Mouse (Mus musculus) stomach, postnatal 0 days (tissue): Measurements from ENCODE around the gene Sgms1. TPM values are rescaled to one million over a fixed set of nuclear protein-coding genes. Genes with fewer than 3 reads are reported as not detected.
A peak's percentile ranks its signal among the peaks of the same experiment; 100 is the strongest.
"Not testable (repeated sequence)": the region's sequence is repeated elsewhere in the genome, so short reads cannot be mapped to it uniquely, and the experiment has no call there.

Experiments used
- ATAC-seq: fragments of 200-750 bp; cut with Nextera tagmentation; 2 replicates; pipeline ENCODE4 v1.8.0; 2017; ENCODE audit not compliant: low FRiP score, low TSS enrichment
- DNase-seq: peaks from one replicate; pipeline ENCODE4 v3.0.0-alpha.2; 2016; ENCODE audit warnings: low spot score
- H3K27ac ChIP-seq: fragments of 300-500 bp; sonication (generic); replicated peaks from 2 replicates; pipeline ENCODE4 v1.5.1; 2014; ENCODE audit warnings: mild to moderate bottlenecking, control low read depth
- H3K27me3 ChIP-seq: fragments of 300-500 bp; sonication (generic); 2 replicates; pipeline ENCODE4 v1.6.1; 2014; ENCODE audit warnings: low read length; ENCODE audit not compliant: control insufficient read depth, insufficient read depth
- H3K36me3 ChIP-seq: fragments of 300-500 bp; sonication (generic); 2 replicates; pipeline ENCODE4 v1.6.1; 2014; ENCODE audit warnings: low read length, mixed read lengths; ENCODE audit not compliant: control insufficient read depth, insufficient read depth
- H3K4me1 ChIP-seq: fragments of 300-500 bp; sonication (generic); replicated peaks from 2 replicates; pipeline ENCODE4 v1.6.1; 2014; ENCODE audit warnings: antibody characterized with exemption; ENCODE audit not compliant: control insufficient read depth, insufficient read depth
- H3K4me2 ChIP-seq: fragments of 300-500 bp; sonication (generic); replicated peaks from 2 replicates; pipeline ENCODE4 v1.6.1; 2014; ENCODE audit warnings: low read depth, mild to moderate bottlenecking, control low read depth, moderate library complexity
- H3K4me3 ChIP-seq: fragments of 300-500 bp; sonication (generic); 2 replicates; pipeline ENCODE4 v1.5.1; 2014; ENCODE audit warnings: low read depth, low read length, control low read depth
- H3K9ac ChIP-seq: fragments of 300-500 bp; sonication (generic); 2 replicates; pipeline ENCODE4 v1.6.1; 2014; ENCODE audit warnings: mild to moderate bottlenecking, low read length, control low read depth, mixed read lengths
- H3K9me3 ChIP-seq: fragments of 300-500 bp; sonication (generic); 2 replicates; pipeline ENCODE4 v1.6.1; 2016; ENCODE audit warnings: low read length; ENCODE audit not compliant: control insufficient read depth
- CTCF ChIP-seq: IDR thresholded peaks from 2 replicates; pipeline ENCODE4 v1.5.1; 2016; ENCODE audit warnings: antibody characterized with exemption, low read depth, mild to moderate bottlenecking, moderate library complexity
- EP300 ChIP-seq: optimal IDR thresholded peaks from 2 replicates; pipeline ENCODE3; 2016; ENCODE audit warnings: antibody characterized with exemption
- WGBS: fragments of 180-500 bp; shearing (Covaris S2); extraction: QIAGEN DNeasy Blood & Tissue Kit; methylation state at CpG from one replicate; pipeline ENCODE4 v1.1.7; 2014; 5-methylcytosine and 5-hydroxymethylcytosine counted together
- polyA plus RNA-seq: library from polyadenylated mRNA; unstranded; fragments of >200 nt; fragmentation: Nextera tagmentation; extraction: Ambion mirVana; gene quantifications from 2 replicates; pipeline ENCODE4 v1.2.1, GENCODE M21; 2015

Sgms1 gene
- polyA plus RNA-seq, 1 experiment from 2014 or later, result 29.3 TPM

DNA sequence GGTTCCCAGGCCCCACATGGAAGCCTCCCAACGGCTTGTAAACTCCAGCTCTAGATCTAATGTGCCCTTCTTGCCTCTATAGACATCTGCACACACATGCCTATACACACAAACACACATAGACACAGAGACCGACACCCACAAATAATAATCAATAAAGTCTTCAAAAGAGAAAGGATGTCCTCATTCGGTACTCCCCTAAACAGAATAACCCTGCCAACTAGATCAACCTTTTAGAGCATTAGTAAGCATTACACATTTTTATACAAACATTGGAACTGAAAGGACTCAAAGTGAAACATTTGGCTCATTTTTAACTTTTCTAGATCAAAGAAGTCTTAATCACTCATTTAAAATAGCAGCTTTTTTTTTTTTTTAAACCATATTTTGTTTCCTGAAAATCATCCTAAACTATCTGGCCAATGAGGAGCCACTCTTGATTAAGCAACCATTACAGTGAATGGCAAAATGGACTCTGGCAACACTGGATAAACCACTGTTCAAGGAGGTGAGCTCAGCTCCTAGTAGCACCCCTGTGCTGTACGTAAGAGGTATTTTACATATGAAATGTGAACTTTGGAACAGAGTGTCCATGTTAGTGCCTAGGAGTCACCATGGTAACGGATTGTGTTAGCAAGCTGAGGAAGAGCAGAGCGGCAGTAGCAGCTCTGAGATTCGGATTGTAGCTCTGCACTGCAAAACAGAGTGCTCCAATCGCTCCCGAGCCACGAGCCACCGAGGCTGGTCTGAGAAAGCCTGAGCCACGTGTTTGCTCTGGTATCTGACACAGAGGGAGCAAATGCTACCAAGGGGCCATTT, 30.6 kb downstream of the Sgms1 start:
- H3K4me3 ChIP-seq, result no peak overlapping the region
- peak; percentile 97 for ATAC-seq
- TF ChIP-seq CTCF (no peak), EP300 (no peak)
- 49% methylated on average over 12 of the region's 12 CpGs for WGBS
- H3K9me3 ChIP-seq, result no peaks in the 10 kb centered on the region
- H3K27me3 ChIP-seq, result no peaks in the 10 kb centered on the region
- H3K4me1 ChIP-seq, result no peaks in the 10 kb centered on the region
- peak overlapping the region; percentile 30; the same call in 1 of the 2 replicates for H3K27ac ChIP-seq
- H3K4me2 ChIP-seq, result no peak overlapping the region
- H3K36me3 ChIP-seq, result no peaks in the 10 kb centered on the region
- DNase-seq, result peak; percentile 56
- H3K9ac ChIP-seq, result no peak overlapping the region

DNA sequence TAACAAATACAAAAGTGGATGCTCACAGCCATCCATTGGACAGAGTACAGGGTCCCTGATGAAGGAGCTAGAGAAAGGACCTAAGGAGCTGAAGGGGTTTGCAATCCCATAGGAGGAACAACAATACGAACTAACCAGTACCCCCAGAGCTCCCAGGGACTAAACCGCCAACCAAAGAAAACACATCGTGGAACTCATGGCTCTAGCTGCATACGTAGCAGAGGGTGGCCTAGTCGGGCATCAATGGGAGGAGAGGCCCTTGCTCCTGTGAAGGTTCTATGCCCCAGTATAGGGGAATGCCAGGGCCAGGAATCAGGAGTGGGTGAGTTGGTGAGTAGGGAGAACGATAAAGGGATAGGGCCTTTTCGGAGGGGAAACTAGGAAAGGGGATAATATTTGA, 31.5 kb downstream of the Sgms1 start:
- not testable (repeated sequence) for DNase-seq, H3K4me1 ChIP-seq
- WGBS, result 96% methylated on average over 7 of the region's 7 CpGs

DNA sequence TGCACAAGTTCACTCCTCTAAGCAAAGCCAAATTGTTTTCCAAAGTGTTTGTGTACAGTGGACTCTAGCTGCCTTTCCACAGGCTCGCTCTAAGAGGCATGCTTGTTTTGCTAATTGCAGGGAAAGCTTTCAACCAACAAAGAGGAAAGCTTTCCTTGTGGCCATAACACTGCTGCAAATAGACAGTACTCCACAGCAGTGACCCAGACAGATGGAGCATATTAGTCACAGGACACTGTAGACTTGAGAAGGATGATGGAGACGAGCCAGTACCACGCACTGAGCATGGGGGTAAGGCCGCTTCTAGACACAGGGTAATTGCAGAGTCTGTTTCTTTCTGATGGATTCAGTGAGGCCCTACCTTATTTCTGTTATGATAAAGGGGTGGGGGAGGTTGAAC, 33.3 kb downstream of the Sgms1 start:
- DNase-seq, result peak; percentile 11
- no peaks in the 10 kb centered on the region for H3K36me3 ChIP-seq
- no peaks in the 10 kb centered on the region for H3K9me3 ChIP-seq
- WGBS, result 55% methylated on average over 4 of the region's 4 CpGs
- H3K4me2 ChIP-seq, result no peak overlapping the region
- no peak overlapping the region; the same call in 1 of the 2 replicates for H3K27ac ChIP-seq
- H3K27me3 ChIP-seq, result no peaks in the 10 kb centered on the region
- TF ChIP-seq CTCF (no peak), EP300 (no peak)
- no peak for ATAC-seq
- no peaks in the 10 kb centered on the region for H3K4me1 ChIP-seq
- H3K4me3 ChIP-seq, result no peak overlapping the region
- H3K9ac ChIP-seq, result no peak overlapping the region

More for the DNA sequence above, 31.5 kb downstream of the Sgms1 start:
- not testable (repeated sequence) for H3K9ac ChIP-seq, H3K27ac ChIP-seq, H3K9me3 ChIP-seq, H3K4me3 ChIP-seq, ATAC-seq, H3K27me3 ChIP-seq, H3K4me2 ChIP-seq, H3K36me3 ChIP-seq

DNA sequence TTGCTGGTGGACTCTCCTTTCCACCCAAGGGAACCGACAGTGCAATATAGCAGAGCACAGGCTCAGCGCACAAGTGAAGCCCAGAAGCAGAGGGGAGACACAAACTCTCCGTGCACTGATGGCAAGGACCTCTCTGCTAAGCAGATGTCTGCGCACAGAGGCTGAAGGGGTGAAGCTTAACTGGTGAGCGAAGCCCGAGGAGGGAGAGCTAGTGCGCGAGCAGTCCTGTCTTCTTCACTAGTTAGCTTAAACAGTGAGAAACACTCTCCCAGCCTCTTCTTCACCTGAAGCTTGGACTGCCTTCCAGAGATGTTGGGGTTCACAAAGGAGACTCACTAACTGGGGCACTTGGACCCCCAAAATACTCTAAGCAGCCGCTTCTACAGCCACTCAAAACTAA, 36.1 kb downstream of the Sgms1 start:
- 93% methylated on average over 9 of the region's 9 CpGs for WGBS
- DNase-seq (peak; percentile 5), ATAC-seq (no peak)
- Histone ChIP-seq H3K9me3 (no peaks in the 10 kb centered on the region), H3K9ac (no peak overlapping the region), H3K27ac (no peak overlapping the region), H3K4me3 (no peak overlapping the region), H3K36me3 (no peaks in the 10 kb centered on the region), H3K4me1 (no peaks in the 10 kb centered on the region; the same call in 1 of the 2 replicates), H3K27me3 (no peaks in the 10 kb centered on the region), H3K4me2 (no peak overlapping the region)
- TF ChIP-seq CTCF, result no peak
- no peak for TF ChIP-seq EP300

DNA sequence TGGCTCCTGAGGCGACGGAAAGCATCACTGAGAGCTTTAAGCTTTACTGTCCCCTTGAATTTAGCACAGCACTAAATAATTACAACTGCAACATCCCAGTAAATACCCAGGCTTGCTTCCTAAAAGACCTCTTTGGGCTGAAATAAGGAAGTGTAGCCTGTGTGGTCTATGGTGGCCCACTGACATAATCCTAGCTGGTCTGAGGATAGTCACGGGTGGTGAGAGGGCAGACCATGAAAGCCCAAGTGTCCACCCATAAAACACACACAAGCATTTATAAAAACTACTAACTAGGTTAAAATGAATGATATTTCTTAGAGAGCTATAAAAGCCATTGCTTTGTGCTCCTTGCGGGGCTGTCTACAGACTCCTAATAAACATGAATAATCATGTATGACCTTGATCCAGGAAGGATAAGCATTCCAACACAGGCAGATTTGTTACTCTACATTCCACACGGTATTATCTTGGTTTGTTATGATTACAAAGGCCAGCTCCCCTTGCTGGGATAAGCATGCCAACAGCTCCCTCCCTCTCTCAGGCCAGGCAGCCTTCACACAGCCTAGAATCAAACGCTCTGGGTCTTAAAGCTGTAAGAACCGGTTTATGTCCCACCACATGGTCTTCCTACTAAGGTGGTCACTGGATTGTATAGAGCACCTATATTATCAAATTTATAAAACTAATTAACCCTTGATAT, 40.4 kb downstream of the Sgms1 start:
- Histone ChIP-seq H3K9ac (no peak overlapping the region), H3K36me3 (no peaks in the 10 kb centered on the region), H3K27ac (peak overlapping the region; percentile 35; the same call in 1 of the 2 replicates), H3K9me3 (no peaks in the 10 kb centered on the region), H3K4me1 (peaks cover 16% of the 10 kb centered on the region), H3K27me3 (no peaks in the 10 kb centered on the region), H3K4me2 (no peak overlapping the region), H3K4me3 (no peak overlapping the region)
- peak; percentile 45 for ATAC-seq
- TF ChIP-seq CTCF (peak; percentile 53), EP300 (no peak)
- DNase-seq, result peak; percentile 41
- 29% methylated on average over 7 of the region's 7 CpGs for WGBS

DNA sequence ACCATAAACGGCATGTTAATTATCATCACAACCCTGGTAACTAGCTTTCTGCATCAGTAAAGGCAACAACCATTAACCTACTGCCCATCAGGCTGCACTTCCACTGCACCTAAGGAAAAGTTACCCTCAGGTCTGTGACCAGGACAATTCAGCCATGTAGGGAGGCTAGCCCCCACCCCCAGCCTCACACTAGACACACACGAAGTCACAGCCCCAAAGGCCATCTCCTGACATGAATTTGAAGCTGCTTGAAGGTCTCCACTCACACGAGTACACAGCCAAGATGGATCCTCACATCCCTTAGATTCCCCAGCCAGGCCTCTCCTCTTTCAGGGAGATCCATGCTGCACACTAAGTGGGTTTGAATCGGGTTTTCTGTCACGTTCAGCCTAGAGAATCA, 42.0 kb downstream of the Sgms1 start:
- 77% methylated on average over 5 of the region's 5 CpGs for WGBS
- Histone ChIP-seq H3K27me3 (no peaks in the 10 kb centered on the region), H3K4me3 (no peak overlapping the region), H3K9me3 (no peaks in the 10 kb centered on the region), H3K9ac (no peak overlapping the region), H3K27ac (no peak overlapping the region), H3K4me2 (no peak overlapping the region), H3K36me3 (no peaks in the 10 kb centered on the region), H3K4me1 (peaks cover 16% of the 10 kb centered on the region)
- no peak; the same call in 1 of the 2 replicates for ATAC-seq
- no peak for TF ChIP-seq EP300
- TF ChIP-seq CTCF, result no peak
- peak; percentile 12 for DNase-seq
